In genomic region chr6:51033835-51034234, GRCm38 (mm10) we compare ENCODE assay signal across 28 mouse cellular contexts.
DNase-seq lines count a peak whose midpoint lies in the region; ATAC-seq and TF ChIP-seq lines count a peak whose summit lies in the region.
"Had no signal": no experiment of that assay in that cellular context is flagged by ENCODE, and none has a peak within 500 bp of the region (broad histone marks: within the 10 kb centered on the region; RNA-seq: fewer than 3 reads in every experiment).

No protein-coding gene starts in this region.

- 77% methylated on average over 6 of the region's 6 CpGs for WGBS in intestine, embryonic 15.5 days
- 72% methylated on average over 6 of the region's 6 CpGs for WGBS in intestine, embryonic 16.5 days
- 70% methylated on average over 6 of the region's 6 CpGs for WGBS in intestine, postnatal 0 days

- TF ChIP-seq CTCF in intestine, postnatal 0 days (IDR thresholded peaks at IDR 0.05; ENCODE audit: low read depth) = peak; percentile 42

- no peak overlapping the region for H3K4me3 ChIP-seq in intestine, embryonic 15.5 days (replicated peaks)
- H3K4me3 ChIP-seq in intestine, embryonic 16.5 days (ENCODE audit: low read length) = no peak overlapping the region
- H3K4me3 ChIP-seq in intestine, postnatal 0 days (ENCODE audit: low read depth, low read length) = no peak overlapping the region
- H3K4me3 ChIP-seq: embryonic facial prominence, embryonic 12.5 days; embryonic facial prominence, embryonic 15.5 days; gastrocnemius, adult 2 months; heart, adult 2 months; heart, embryonic 10.5 days; heart, embryonic 13.5 days; hindbrain, embryonic 12.5 days; hindbrain, embryonic 15.5 days had no signal

- no peaks in the 10 kb centered on the region for H3K27me3 ChIP-seq in intestine, embryonic 15.5 days (replicated peaks)
- no peaks in the 10 kb centered on the region for H3K27me3 ChIP-seq in intestine, embryonic 16.5 days (replicated peaks; ENCODE audit: control insufficient read depth, insufficient read depth, low read length)
- H3K27me3 ChIP-seq in intestine, postnatal 0 days (replicated peaks; ENCODE audit: control insufficient read depth, insufficient read depth, low read length) = no peaks in the 10 kb centered on the region
- H3K27me3 ChIP-seq: CH12.LX; embryonic facial prominence, embryonic 12.5 days; embryonic facial prominence, embryonic 15.5 days; heart, embryonic 13.5 days; hindbrain, embryonic 12.5 days; hindbrain, embryonic 15.5 days; Patski had no signal

- H3K9ac ChIP-seq in intestine, embryonic 15.5 days = no peak overlapping the region
- no peak overlapping the region for H3K9ac ChIP-seq in intestine, embryonic 16.5 days (ENCODE audit: low read depth, low read length)
- H3K9ac ChIP-seq in intestine, postnatal 0 days (ENCODE audit: low read depth, low read length) = no peak overlapping the region
- H3K9ac ChIP-seq: embryonic facial prominence, embryonic 12.5 days; embryonic facial prominence, embryonic 15.5 days; forebrain, postnatal 0 days; heart, embryonic 13.5 days; hindbrain, embryonic 12.5 days; hindbrain, embryonic 15.5 days had no signal

- ATAC-seq in intestine, embryonic 15.5 days = no peak
- no peak for ATAC-seq in intestine, embryonic 16.5 days
- ATAC-seq in intestine, postnatal 0 days = no peak
- ATAC-seq: forebrain, embryonic 14.5 days; forebrain, postnatal 0 days; Patski had no signal

- no peaks in the 10 kb centered on the region for H3K9me3 ChIP-seq in intestine, embryonic 15.5 days
- H3K9me3 ChIP-seq in intestine, embryonic 16.5 days (ENCODE audit: control insufficient read depth, low read length) = no peaks in the 10 kb centered on the region
- H3K9me3 ChIP-seq in intestine, postnatal 0 days (ENCODE audit: control insufficient read depth) = no peaks in the 10 kb centered on the region
- H3K9me3 ChIP-seq: embryonic facial prominence, embryonic 12.5 days; embryonic facial prominence, embryonic 15.5 days; G1E; heart, embryonic 10.5 days; heart, embryonic 13.5 days; hindbrain, embryonic 12.5 days; hindbrain, embryonic 15.5 days had no signal

- H3K4me1 ChIP-seq in intestine, embryonic 15.5 days (replicated peaks) = no peaks in the 10 kb centered on the region
- H3K4me1 ChIP-seq in intestine, embryonic 16.5 days (ENCODE audit: control insufficient read depth, insufficient read depth, low read length) = peaks cover 4% of the 10 kb centered on the region; the same call in 1 of the 2 replicates
- no peaks in the 10 kb centered on the region for H3K4me1 ChIP-seq in intestine, postnatal 0 days (replicated peaks; ENCODE audit: control insufficient read depth, insufficient read depth, low read length)
- H3K4me1 ChIP-seq: hindbrain, embryonic 15.5 days had no signal

- H3K27ac ChIP-seq in intestine, embryonic 15.5 days = 0 out of 2 replicates have a peak overlapping the region, but pooled peaks have one; percentile 32
- no peak overlapping the region for H3K27ac ChIP-seq in intestine, embryonic 16.5 days (ENCODE audit: low read length)
- no peak overlapping the region for H3K27ac ChIP-seq in intestine, postnatal 0 days (ENCODE audit: low read depth, low read length)
- H3K27ac ChIP-seq: embryonic facial prominence, embryonic 12.5 days; embryonic facial prominence, embryonic 15.5 days; gastrocnemius, adult 2 months; heart, adult 2 months; heart, embryonic 13.5 days; hindbrain, embryonic 12.5 days; hindbrain, embryonic 15.5 days had no signal

- no peaks in the 10 kb centered on the region for H3K36me3 ChIP-seq in intestine, embryonic 15.5 days
- no peaks in the 10 kb centered on the region for H3K36me3 ChIP-seq in intestine, embryonic 16.5 days (ENCODE audit: control insufficient read depth, insufficient read depth, low read length)
- no peaks in the 10 kb centered on the region for H3K36me3 ChIP-seq in intestine, postnatal 0 days (ENCODE audit: control insufficient read depth, insufficient read depth)
- H3K36me3 ChIP-seq: embryonic facial prominence, embryonic 12.5 days; embryonic facial prominence, embryonic 15.5 days; G1E; heart, embryonic 10.5 days; heart, embryonic 13.5 days; hindbrain, embryonic 12.5 days; hindbrain, embryonic 15.5 days had no signal

- H3K4me2 ChIP-seq in intestine, embryonic 15.5 days (replicated peaks) = no peak overlapping the region
- no peak overlapping the region for H3K4me2 ChIP-seq in intestine, embryonic 16.5 days (ENCODE audit: low read depth, low read length)
- no peak overlapping the region for H3K4me2 ChIP-seq in intestine, postnatal 0 days (replicated peaks; ENCODE audit: low read depth)
- H3K4me2 ChIP-seq: embryonic facial prominence, embryonic 12.5 days; embryonic facial prominence, embryonic 15.5 days; heart, embryonic 13.5 days; hindbrain, embryonic 12.5 days; hindbrain, embryonic 15.5 days had no signal

- peak; percentile 10 to 21 for DNase-seq in layer of hippocampus, postnatal 36 days
- DNase-seq in layer of hippocampus, adult 8-10 months (ENCODE audit: low spot score in 2 of 2) = no peak
- DNase-seq in right cerebral cortex, postnatal 25 days = no peak
- DNase-seq: adrenal gland, postnatal 10 days; adrenal gland, postnatal 36 days; B cell, adult 2 months; cerebellum, adult 11 months; cerebellum, adult 2 months; cerebellum, adult 9-11 months; cerebellum, postnatal 25 days; forebrain, postnatal 0 days; gastrocnemius, adult 2 months; gastrocnemius, postnatal 14 days; heart, adult 2 months; heart, postnatal 14 days had no signal

Comparison
In these comparisons a context has a peak if more than half of its experiments do, and no peak if none do; other contexts are left out.
1. DNase-seq: peak in layer of hippocampus, postnatal 36 days (2 of 2); none in layer of hippocampus, adult 8-10 months (0 of 2) and right cerebral cortex, postnatal 25 days (single experiment).